Mouse (Mus musculus) hindbrain, embryonic 11.5 days (tissue): ENCODE data around the gene Ostf1. TPM values are rescaled to one million over a fixed set of nuclear protein-coding genes. Genes with fewer than 3 reads are reported as not detected.

Source experiments
- ATAC-seq: fragments of 200-750 bp; cut with Nextera tagmentation; 2 replicates; pipeline ENCODE4 v1.8.0; 2017; ENCODE audit warnings: mild to moderate bottlenecking, moderate TSS enrichment, moderate library complexity; ENCODE audit not compliant: low FRiP score
- DNase-seq: peaks from one replicate; pipeline ENCODE4 v3.0.0-alpha.2; 2015; ENCODE audit warnings: low spot score
- H3K27ac ChIP-seq: fragments of 300-500 bp; sonication (generic); 2 replicates; pipeline ENCODE4 v1.5.1; 2014; ENCODE audit warnings: mild to moderate bottlenecking, low read depth, low read length
- H3K27me3 ChIP-seq: fragments of 300-500 bp; sonication (generic); 2 replicates; pipeline ENCODE4 v1.6.1; 2014; ENCODE audit warnings: mild to moderate bottlenecking, low read length, moderate library complexity, mixed read lengths; ENCODE audit not compliant: control insufficient read depth, insufficient read depth
- H3K36me3 ChIP-seq: fragments of 300-500 bp; sonication (generic); 2 replicates; pipeline ENCODE4 v1.6.1; 2014; ENCODE audit warnings: mild to moderate bottlenecking, low read length, moderate library complexity, mixed read lengths; ENCODE audit not compliant: control insufficient read depth, insufficient read depth
- H3K4me1 ChIP-seq: fragments of 300-500 bp; sonication (generic); replicated peaks from 2 replicates; pipeline ENCODE4 v1.6.1; 2014; ENCODE audit warnings: low read length, mixed read lengths; ENCODE audit not compliant: control insufficient read depth, insufficient read depth
- H3K4me2 ChIP-seq: fragments of 300-500 bp; sonication (generic); replicated peaks from 2 replicates; pipeline ENCODE4 v1.6.1; 2014; ENCODE audit warnings: mild to moderate bottlenecking, low read depth, low read length
- H3K4me3 ChIP-seq: fragments of 300-500 bp; sonication (generic); 2 replicates; pipeline ENCODE4 v1.5.1; 2014; ENCODE audit warnings: low read depth, low read length
- H3K9ac ChIP-seq: fragments of 300-500 bp; sonication (generic); 2 replicates; pipeline ENCODE4 v1.6.1; 2014; ENCODE audit warnings: low read depth, low read length
- H3K9me3 ChIP-seq: fragments of 300-500 bp; sonication (generic); 2 replicates; pipeline ENCODE4 v1.6.1; 2016; ENCODE audit warnings: low read length; ENCODE audit not compliant: control insufficient read depth
- WGBS: fragments of 180-500 bp; shearing (Covaris S2); extraction: QIAGEN DNeasy Blood & Tissue Kit; methylation state at CpG from one replicate; pipeline ENCODE4 v1.1.7; 2014; 5-methylcytosine and 5-hydroxymethylcytosine counted together
- polyA plus RNA-seq: library from polyadenylated mRNA; unstranded; fragments of >200 nt; fragmentation: Nextera tagmentation; extraction: Ambion mirVana; gene quantifications from 2 replicates; pipeline ENCODE4 v1.2.1, GENCODE M21; 2014

The Ostf1 gene
- polyA plus RNA-seq, 1 experiment from 2014 or later: 49.4 TPM

- Histone ChIP-seq H3K27ac (no peak overlapping the region), H3K36me3 (no peaks in the 10 kb centered on the region), H3K4me2 (no peak overlapping the region), H3K27me3 (no peaks in the 10 kb centered on the region), H3K4me1 (no peaks in the 10 kb centered on the region), H3K9ac (no peak overlapping the region), H3K9me3 (no peaks in the 10 kb centered on the region), H3K4me3 (no peak overlapping the region)
- ATAC-seq (no peak), DNase-seq (no peak)
- 95% methylated on average over 1 of the region's 1 CpGs for WGBS
Measured at GRCm38 (mm10) chr19:18619691-18620090, 11.9 kb downstream of the Ostf1 start.

- no peak for DNase-seq
- Histone ChIP-seq H3K4me1 (no peaks in the 10 kb centered on the region), H3K9me3 (no peaks in the 10 kb centered on the region), H3K4me2 (no peak overlapping the region), H3K36me3 (no peaks in the 10 kb centered on the region), H3K9ac (no peak overlapping the region), H3K27ac (no peak overlapping the region), H3K27me3 (no peaks in the 10 kb centered on the region), H3K4me3 (no peak overlapping the region)
- 78% methylated on average over 5 of the region's 5 CpGs for WGBS
- ATAC-seq: no peak
Measured at GRCm38 (mm10) chr19:18619060-18619459, 12.6 kb downstream of the Ostf1 start.

- DNase-seq: no peak
- no peaks in the 10 kb centered on the region for H3K4me1 ChIP-seq
- no peak overlapping the region for H3K9ac ChIP-seq
- no peaks in the 10 kb centered on the region for H3K27me3 ChIP-seq
- H3K4me2 ChIP-seq: no peak overlapping the region
- H3K9me3 ChIP-seq: no peaks in the 10 kb centered on the region
- no peak for ATAC-seq
- no peaks in the 10 kb centered on the region for H3K36me3 ChIP-seq
- no peak overlapping the region for H3K27ac ChIP-seq
- 90% methylated on average over 1 of the region's 1 CpGs for WGBS
- H3K4me3 ChIP-seq: no peak overlapping the region
Measured at GRCm38 (mm10) chr19:18617504-18617903, 14.1 kb downstream of the Ostf1 start.

- Histone ChIP-seq H3K9ac (no peak overlapping the region), H3K4me3 (no peak overlapping the region), H3K9me3 (no peaks in the 10 kb centered on the region), H3K4me2 (no peak overlapping the region), H3K4me1 (no peaks in the 10 kb centered on the region), H3K27ac (no peak overlapping the region), H3K36me3 (no peaks in the 10 kb centered on the region), H3K27me3 (no peaks in the 10 kb centered on the region)
- 72% methylated on average over 9 of the region's 9 CpGs for WGBS
- DNase-seq: no peak
- ATAC-seq: no peak
Measured at GRCm38 (mm10) chr19:18615680-18616240, 15.9 kb downstream of the Ostf1 start.

- Histone ChIP-seq H3K4me3 (no peak overlapping the region), H3K27ac (no peak overlapping the region), H3K4me2 (no peak overlapping the region), H3K9ac (no peak overlapping the region), H3K36me3 (no peaks in the 10 kb centered on the region), H3K9me3 (no peaks in the 10 kb centered on the region), H3K4me1 (no peaks in the 10 kb centered on the region), H3K27me3 (no peaks in the 10 kb centered on the region)
- ATAC-seq (no peak), DNase-seq (no peak)
- 86% methylated on average over 7 of the region's 7 CpGs for WGBS
Measured at GRCm38 (mm10) chr19:18614337-18614736, 17.3 kb downstream of the Ostf1 start.

- Histone ChIP-seq H3K27me3 (no peaks in the 10 kb centered on the region), H3K9me3 (no peaks in the 10 kb centered on the region), H3K27ac (no peak overlapping the region), H3K4me1 (no peaks in the 10 kb centered on the region), H3K4me2 (no peak overlapping the region), H3K4me3 (no peak overlapping the region), H3K36me3 (no peaks in the 10 kb centered on the region), H3K9ac (no peak overlapping the region)
- no peak for ATAC-seq
- DNase-seq: no peak
- 65% methylated on average over 6 of the region's 6 CpGs for WGBS
Measured at GRCm38 (mm10) chr19:18608975-18609374, 22.6 kb downstream of the Ostf1 start.

GRCm38 (mm10) chr19:18607907-18608306 is 23.7 kb downstream of the Ostf1 start:
- Histone ChIP-seq H3K4me3 (no peak overlapping the region), H3K27me3 (no peaks in the 10 kb centered on the region), H3K4me2 (no peak overlapping the region), H3K27ac (no peak overlapping the region), H3K4me1 (no peaks in the 10 kb centered on the region), H3K9me3 (no peaks in the 10 kb centered on the region), H3K9ac (no peak overlapping the region), H3K36me3 (no peaks in the 10 kb centered on the region)
- DNase-seq (no peak), ATAC-seq (no peak)
- WGBS: 56% methylated on average over 7 of the region's 7 CpGs

- 82% methylated on average over 6 of the region's 6 CpGs for WGBS
- Histone ChIP-seq H3K9me3 (no peaks in the 10 kb centered on the region), H3K36me3 (no peaks in the 10 kb centered on the region), H3K4me2 (no peak overlapping the region), H3K9ac (no peak overlapping the region), H3K27me3 (no peaks in the 10 kb centered on the region), H3K27ac (no peak overlapping the region), H3K4me1 (no peaks in the 10 kb centered on the region), H3K4me3 (no peak overlapping the region)
- ATAC-seq (no peak), DNase-seq (no peak)
Measured at GRCm38 (mm10) chr19:18603011-18603410, 28.6 kb downstream of the Ostf1 start.

- no peak overlapping the region for H3K4me3 ChIP-seq
- no peaks in the 10 kb centered on the region for H3K9me3 ChIP-seq
- WGBS: 94% methylated on average over 9 of the region's 9 CpGs
- H3K4me1 ChIP-seq: no peaks in the 10 kb centered on the region
- ATAC-seq (no peak), DNase-seq (no peak)
- no peaks in the 10 kb centered on the region for H3K27me3 ChIP-seq
- no peak overlapping the region for H3K27ac ChIP-seq
- no peak overlapping the region for H3K9ac ChIP-seq
- H3K4me2 ChIP-seq: no peak overlapping the region
- H3K36me3 ChIP-seq: no peaks in the 10 kb centered on the region
Measured at GRCm38 (mm10) chr19:18600611-18601010, 31.0 kb downstream of the Ostf1 start.
